Mouse (Mus musculus) granulocyte monocyte progenitor cell, adult 5-6 weeks (primary cell): ENCODE measurements around the gene Itgb7. TPM values are rescaled to one million over a fixed set of nuclear protein-coding genes. Genes with fewer than 3 reads are reported as not detected.

Source experiments
- ATAC-seq: replicated peaks from 2 replicates; pipeline ENCODE4 v1.8.0; 2016; ENCODE audit warnings: mild to moderate bottlenecking, moderate TSS enrichment, inconsistent platforms; ENCODE audit not compliant: poor library complexity, severe bottlenecking
- total RNA-seq, 2 experiments: library from RNA; stranded (forward) in 1 of 2; stranded (reverse) in 1 of 2; fragments of 200-712, 200-1000 nt in 1 of 2; fragments of >200 nt in 1 of 2; fragmentation: Nextera tagmentation in 1 of 2; gene quantifications; 2 replicates each; pipeline ENCODE4 v1.2.3; 2014 to 2017

Gene Itgb7
- total RNA-seq, 2 experiments from 2014 or later = 15.2 to 42.7 TPM

- ATAC-seq = no peak
Measured at GRCm38 (mm10) chr15:102167620-102168021, 64.1 kb downstream of the Itgb7 start.

Other genes starting within 250 kb of the Itgb7 start
- 0.30 TPM in 1 of 2 replicates, not detected in the other for gene Krt8, start 227.5 kb downstream of the Itgb7 start, total RNA-seq (2014; fragmentation: Nextera tagmentation)
- 0.31 and 0.60 TPM in 2 replicates for gene Krt8, start 227.5 kb downstream of the Itgb7 start, total RNA-seq (2017)
- 11.4 and 20.2 TPM in 2 replicates for gene Krt18, start 203.8 kb downstream of the Itgb7 start, total RNA-seq (2014; fragmentation: Nextera tagmentation)
- 12.4 and 24.9 TPM in 2 replicates for gene Krt18, start 203.8 kb downstream of the Itgb7 start, total RNA-seq (2017)
- gene Eif4b, start 158.2 kb downstream of the Itgb7 start, total RNA-seq (2014; fragmentation: Nextera tagmentation) = 244 and 264 TPM in 2 replicates
- gene Eif4b, start 158.2 kb downstream of the Itgb7 start, total RNA-seq (2017) = 450 TPM in 2 replicates
- gene Tns2, start 131.5 kb downstream of the Itgb7 start, total RNA-seq (2014; fragmentation: Nextera tagmentation) = 0.17 TPM in 1 of 2 replicates, not detected in the other
- not detected in 2 replicates for gene Tns2, start 131.5 kb downstream of the Itgb7 start, total RNA-seq (2017)
- gene Spryd3, start 95.7 kb downstream of the Itgb7 start, total RNA-seq (2014; fragmentation: Nextera tagmentation) = 10.9 and 12.6 TPM in 2 replicates
- 13.2 and 24.2 TPM in 2 replicates for gene Spryd3, start 95.7 kb downstream of the Itgb7 start, total RNA-seq (2017)
- gene Igfbp6, start 87.6 kb downstream of the Itgb7 start, total RNA-seq (2014; fragmentation: Nextera tagmentation) = not detected in 2 replicates
- not detected in 2 replicates for gene Igfbp6, start 87.6 kb downstream of the Itgb7 start, total RNA-seq (2017)
- 0.85 and 0.97 TPM in 2 replicates for gene Soat2, start 81.4 kb downstream of the Itgb7 start, total RNA-seq (2014; fragmentation: Nextera tagmentation)
- 0.15 and 0.56 TPM in 2 replicates for gene Soat2, start 81.4 kb downstream of the Itgb7 start, total RNA-seq (2017)
- gene Zfp740, start 28.7 kb downstream of the Itgb7 start, total RNA-seq (2014; fragmentation: Nextera tagmentation) = 48.7 and 68.9 TPM in 2 replicates
- gene Zfp740, start 28.7 kb downstream of the Itgb7 start, total RNA-seq (2017) = 23.8 and 27.8 TPM in 2 replicates
- gene Csad, start 27.2 kb downstream of the Itgb7 start, total RNA-seq (2014; fragmentation: Nextera tagmentation) = 17.0 and 18.1 TPM in 2 replicates
- gene Csad, start 27.2 kb downstream of the Itgb7 start, total RNA-seq (2017) = 7.5 and 23.4 TPM in 2 replicates
- gene Rarg, start 25.6 kb upstream of the Itgb7 start, total RNA-seq (2014; fragmentation: Nextera tagmentation) = 7.5 and 11.5 TPM in 2 replicates
- gene Rarg, start 25.6 kb upstream of the Itgb7 start, total RNA-seq (2017) = 2.0 and 3.4 TPM in 2 replicates
- gene Gm9918, start 38.6 kb upstream of the Itgb7 start, total RNA-seq (2014; fragmentation: Nextera tagmentation) = not detected in 2 replicates
- not detected in 2 replicates for gene Gm9918, start 38.6 kb upstream of the Itgb7 start, total RNA-seq (2017)
- 20.0 and 39.8 TPM in 2 replicates for gene Mfsd5, start 47.5 kb upstream of the Itgb7 start, total RNA-seq (2014; fragmentation: Nextera tagmentation)
- 16.1 and 29.4 TPM in 2 replicates for gene Mfsd5, start 47.5 kb upstream of the Itgb7 start, total RNA-seq (2017)
- gene Espl1, start 64.3 kb upstream of the Itgb7 start, total RNA-seq (2014; fragmentation: Nextera tagmentation) = 20.8 and 21.7 TPM in 2 replicates
- 30.4 and 50.0 TPM in 2 replicates for gene Espl1, start 64.3 kb upstream of the Itgb7 start, total RNA-seq (2017)
- 299 and 314 TPM in 2 replicates for gene Pfdn5, start 94.2 kb upstream of the Itgb7 start, total RNA-seq (2014; fragmentation: Nextera tagmentation)
- 366 and 404 TPM in 2 replicates for gene Pfdn5, start 94.2 kb upstream of the Itgb7 start, total RNA-seq (2017)
- gene Myg1, start 99.8 kb upstream of the Itgb7 start, total RNA-seq (2014; fragmentation: Nextera tagmentation) = 63.3 and 88.7 TPM in 2 replicates
- 55.1 and 59.9 TPM in 2 replicates for gene Myg1, start 99.8 kb upstream of the Itgb7 start, total RNA-seq (2017)
- 120 and 123 TPM in 2 replicates for gene Aaas, start 118.8 kb upstream of the Itgb7 start, total RNA-seq (2014; fragmentation: Nextera tagmentation)
- 147 and 153 TPM in 2 replicates for gene Aaas, start 118.8 kb upstream of the Itgb7 start, total RNA-seq (2017)
- not detected in 2 replicates for gene Sp7, start 135.2 kb upstream of the Itgb7 start, total RNA-seq (2014; fragmentation: Nextera tagmentation)
- gene Sp7, start 135.2 kb upstream of the Itgb7 start, total RNA-seq (2017) = not detected in 2 replicates
- gene Sp1, start 174.2 kb upstream of the Itgb7 start, total RNA-seq (2014; fragmentation: Nextera tagmentation) = 59.6 and 71.6 TPM in 2 replicates
- 52.0 and 56.1 TPM in 2 replicates for gene Sp1, start 174.2 kb upstream of the Itgb7 start, total RNA-seq (2017)
- gene Amhr2, start 213.4 kb upstream of the Itgb7 start, total RNA-seq (2014; fragmentation: Nextera tagmentation) = not detected in 2 replicates
- not detected in 2 replicates for gene Amhr2, start 213.4 kb upstream of the Itgb7 start, total RNA-seq (2017)
- gene Prr13, start 227.1 kb upstream of the Itgb7 start, total RNA-seq (2014; fragmentation: Nextera tagmentation) = 75.2 and 97.2 TPM in 2 replicates
- 35.4 and 53.4 TPM in 2 replicates for gene Prr13, start 227.1 kb upstream of the Itgb7 start, total RNA-seq (2017)
- gene Pcbp2, start 238.6 kb upstream of the Itgb7 start, total RNA-seq (2014; fragmentation: Nextera tagmentation) = 731 and 799 TPM in 2 replicates
- gene Pcbp2, start 238.6 kb upstream of the Itgb7 start, total RNA-seq (2017) = 213 and 218 TPM in 2 replicates